Mouse (Mus musculus): Measurements from ENCODE around the gene Mdh2. TPM values are rescaled to one million over a fixed set of nuclear protein-coding genes. Genes with fewer than 3 reads are reported as not detected.

Mdh2 gene
- polyA plus RNA-seq (2017; shearing (Covaris generic)), result 100 to 1,000 TPM; 604 to 659 (median 643) TPM

- peak; percentile 96 for ATAC-seq
Observed at GRCm38 (mm10) chr5:135778471-135779445, at the start of gene Mdh2. TSS of gene Mdh2 (plus strand) at chr5:135778480.

- no peak for ATAC-seq
Observed at GRCm38 (mm10) chr5:135729351-135729750, 48.9 kb upstream of the Mdh2 start.

GRCm38 (mm10) chr5:135730278-135730677 is 48.0 kb upstream of the Mdh2 start:
- no peak for ATAC-seq

- no peak for ATAC-seq
Observed at GRCm38 (mm10) chr5:135730916-135731315, 47.4 kb upstream of the Mdh2 start.

GRCm38 (mm10) chr5:135731322-135731721 is 47.0 kb upstream of the Mdh2 start:
- ATAC-seq, result no peak

- no peak for ATAC-seq
Observed at GRCm38 (mm10) chr5:135733071-135733470, 45.2 kb upstream of the Mdh2 start.

GRCm38 (mm10) chr5:135734057-135734680 is 44.1 kb upstream of the Mdh2 start:
- ATAC-seq, result no peak

GRCm38 (mm10) chr5:135735741-135736140 is 42.5 kb upstream of the Mdh2 start:
- no peak for ATAC-seq

GRCm38 (mm10) chr5:135736544-135736943 is 41.7 kb upstream of the Mdh2 start:
- ATAC-seq, result no peak

GRCm38 (mm10) chr5:135737154-135737553 is 41.1 kb upstream of the Mdh2 start:
- no peak for ATAC-seq

- ATAC-seq, result no peak
Observed at GRCm38 (mm10) chr5:135738266-135738665, 40.0 kb upstream of the Mdh2 start.

GRCm38 (mm10) chr5:135742156-135742555 is 36.1 kb upstream of the Mdh2 start:
- ATAC-seq, result no peak

GRCm38 (mm10) chr5:135742941-135743740 is 35.1 kb upstream of the Mdh2 start:
- ATAC-seq, result no peak

GRCm38 (mm10) chr5:135743741-135744609 is 34.3 kb upstream of the Mdh2 start, which contains the start of gene Tmem120a:
TSS of gene Tmem120a (minus strand) at chr5:135744448.
- ATAC-seq, result peak; percentile 99

GRCm38 (mm10) chr5:135744742-135745141 is 33.5 kb upstream of the Mdh2 start:
- ATAC-seq, result no peak

GRCm38 (mm10) chr5:135751041-135751440 is 27.2 kb upstream of the Mdh2 start:
- no peak for ATAC-seq

- ATAC-seq, result no peak
Observed at GRCm38 (mm10) chr5:135751595-135751994, 26.7 kb upstream of the Mdh2 start.

GRCm38 (mm10) chr5:135761881-135762280 is 16.4 kb upstream of the Mdh2 start:
- no peak for ATAC-seq

- peak; percentile 73 for ATAC-seq
Observed at GRCm38 (mm10) chr5:135763526-135763925, 14.8 kb upstream of the Mdh2 start.

GRCm38 (mm10) chr5:135764971-135765370 is 13.3 kb upstream of the Mdh2 start:
- no peak for ATAC-seq

- ATAC-seq, result no peak
Observed at GRCm38 (mm10) chr5:135772519-135772918, 5.8 kb upstream of the Mdh2 start.

- ATAC-seq, result no peak
Observed at GRCm38 (mm10) chr5:135776546-135776945, 1.7 kb upstream of the Mdh2 start.
